Mouse (Mus musculus): ENCODE measurements at regions not wholly inside any gene's neighbourhood (a gene's known extent, or its start where the extent isn't known, plus 50 kb on each side); places are given as distances from the start of the nearest gene placed in this dataset.

GRCm38 (mm10) chr2:114835694-114836093 lies 180.9 kb upstream of the Dph6 start:
- no peak for TF ChIP-seq POLR2A (IDR thresholded peaks at IDR 0.05; ENCODE audit: insufficient read length, low read depth)
- TF ChIP-seq POLR2AphosphoS2 (IDR thresholded peaks at IDR 0.05; ENCODE audit: insufficient read length, low read depth): no peak

Measured in myocyte (in vitro differentiated cells).